Mouse (Mus musculus) heart, embryonic 15.5 days (tissue): Measurements from ENCODE around the gene Atp13a2. TPM values are rescaled to one million over a fixed set of nuclear protein-coding genes. Genes with fewer than 3 reads are reported as not detected.

Experiments
- ATAC-seq: fragments of 200-750 bp; cut with Nextera tagmentation; replicated peaks from 2 replicates; pipeline ENCODE4 v1.8.0; 2017; ENCODE audit warnings: low read depth, moderate TSS enrichment; ENCODE audit not compliant: insufficient number of reproducible peaks, insufficient read depth, low FRiP score
- H3K27ac ChIP-seq: fragments of 300-500 bp; sonication (generic); 2 replicates; pipeline ENCODE4 v1.5.1; 2015; ENCODE audit warnings: mild to moderate bottlenecking, inconsistent platforms
- H3K27me3 ChIP-seq: fragments of 300-500 bp; sonication (generic); 2 replicates; pipeline ENCODE4 v1.6.1; 2015; ENCODE audit warnings: inconsistent platforms
- H3K36me3 ChIP-seq: fragments of 300-500 bp; sonication (generic); 2 replicates; pipeline ENCODE4 v1.6.1; 2015; ENCODE audit warnings: mild to moderate bottlenecking, inconsistent platforms
- H3K4me1 ChIP-seq: fragments of 300-500 bp; sonication (generic); replicated peaks from 2 replicates; pipeline ENCODE4 v1.6.1; 2015; ENCODE audit warnings: inconsistent platforms
- H3K4me2 ChIP-seq: fragments of 300-500 bp; sonication (generic); 2 replicates; pipeline ENCODE4 v1.6.1; 2015; ENCODE audit warnings: inconsistent platforms, mild to moderate bottlenecking, moderate library complexity
- H3K4me3 ChIP-seq: fragments of 300-500 bp; sonication (generic); 2 replicates; pipeline ENCODE4 v1.5.1; 2015; ENCODE audit warnings: mild to moderate bottlenecking, inconsistent platforms
- H3K9ac ChIP-seq: fragments of 300-500 bp; sonication (generic); 2 replicates; pipeline ENCODE4 v1.6.1; 2015; ENCODE audit warnings: mild to moderate bottlenecking, inconsistent platforms
- H3K9me3 ChIP-seq: fragments of 300-500 bp; sonication (generic); replicated peaks from 2 replicates; pipeline ENCODE4 v1.6.1; 2016; ENCODE audit warnings: inconsistent platforms
- WGBS: fragments of 180-500 bp; shearing (Covaris S2); methylation state at CpG from one replicate; pipeline ENCODE4 v1.1.7; 2015; ENCODE audit warnings: mixed read lengths; 5-methylcytosine and 5-hydroxymethylcytosine counted together
- polyA plus RNA-seq: library from polyadenylated mRNA; unstranded; fragments of >200 nt; fragmentation: Nextera tagmentation; extraction: Ambion mirVana; gene quantifications from 2 replicates; pipeline ENCODE4 v1.2.1, GENCODE M21; 2015

Gene Atp13a2
- polyA plus RNA-seq, 1 experiment from 2014 or later = 23.4 TPM

- H3K4me1 ChIP-seq = peaks cover 23% of the 10 kb centered on the region
- 5% methylated on average over 9 of the region's 9 CpGs for WGBS
- H3K4me3 ChIP-seq = no peak overlapping the region
- no peaks in the 10 kb centered on the region; the same call in 1 of the 2 replicates for H3K27me3 ChIP-seq
- H3K36me3 ChIP-seq = peaks cover 16% of the 10 kb centered on the region
- peak overlapping the region; percentile 13; the same call in 1 of the 2 replicates for H3K4me2 ChIP-seq
- peak overlapping the region; percentile 31; the same call in 1 of the 2 replicates for H3K9ac ChIP-seq
- 0 out of 2 replicates have a peak, but pooled peaks have one; percentile 23 for ATAC-seq
- H3K27ac ChIP-seq = peak overlapping the region; percentile 57
- no peaks in the 10 kb centered on the region for H3K9me3 ChIP-seq
Observed at GRCm38 (mm10) chr4:140983442-140983841, 3.2 kb upstream of the Atp13a2 start.

GRCm38 (mm10) chr4:140984544-140984943 lies 2.1 kb upstream of the Atp13a2 start:
- Histone ChIP-seq H3K27me3 (no peaks in the 10 kb centered on the region; the same call in 1 of the 2 replicates), H3K4me2 (no peak overlapping the region), H3K9me3 (no peaks in the 10 kb centered on the region), H3K4me3 (no peak overlapping the region), H3K4me1 (peaks cover 34% of the 10 kb centered on the region), H3K9ac (no peak overlapping the region), H3K36me3 (peaks cover 5% of the 10 kb centered on the region), H3K27ac (no peak overlapping the region)
- 86% methylated on average over 6 of the region's 6 CpGs for WGBS
- no peak for ATAC-seq

- Histone ChIP-seq H3K27ac (no peak overlapping the region), H3K36me3 (no peaks in the 10 kb centered on the region), H3K4me1 (peaks cover 34% of the 10 kb centered on the region), H3K9ac (peak overlapping the region; percentile 95), H3K27me3 (no peaks in the 10 kb centered on the region; the same call in 1 of the 2 replicates), H3K4me2 (peak overlapping the region; percentile 84), H3K4me3 (peak overlapping the region; percentile 92), H3K9me3 (no peaks in the 10 kb centered on the region)
- no peak for ATAC-seq
- 28% methylated on average over 15 of the region's 15 CpGs for WGBS
Observed at GRCm38 (mm10) chr4:140986024-140986710, 506 bp upstream of the Atp13a2 start.

DNA sequence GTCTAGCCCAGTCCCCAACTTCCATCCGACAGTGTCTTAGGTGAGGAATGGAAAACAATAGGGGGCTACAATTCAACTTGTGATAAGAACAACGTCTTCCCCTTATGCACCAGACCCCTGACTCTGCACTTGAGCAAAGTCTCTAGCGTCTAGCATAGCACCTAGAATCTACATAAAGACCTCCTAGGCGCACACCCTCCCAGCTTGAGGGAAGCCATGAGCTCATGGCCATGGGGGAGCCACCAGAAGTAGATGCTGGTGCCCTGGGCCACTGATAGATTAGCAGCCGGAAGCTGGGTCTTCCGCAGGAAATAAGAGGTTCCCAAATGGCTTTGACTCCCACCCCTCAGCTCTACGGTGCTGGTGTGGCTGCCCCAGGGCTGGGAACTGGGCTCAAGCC lies 803 bp downstream of the Atp13a2 start:
- Histone ChIP-seq H3K4me1 (peaks cover 34% of the 10 kb centered on the region), H3K9me3 (no peaks in the 10 kb centered on the region), H3K4me2 (peak overlapping the region; percentile 84), H3K36me3 (0 out of 2 replicates have a peak, but pooled peaks cover 8% of the 10 kb centered on the region), H3K27ac (no peak overlapping the region), H3K9ac (peak overlapping the region; percentile 95), H3K27me3 (no peaks in the 10 kb centered on the region; the same call in 1 of the 2 replicates), H3K4me3 (peak overlapping the region; percentile 92)
- no peak for ATAC-seq
- 26% methylated on average over 7 of the region's 7 CpGs for WGBS

- Histone ChIP-seq H3K4me3 (no peak overlapping the region), H3K27me3 (no peaks in the 10 kb centered on the region; the same call in 1 of the 2 replicates), H3K4me1 (peaks cover 23% of the 10 kb centered on the region), H3K4me2 (no peak overlapping the region; the same call in 1 of the 2 replicates), H3K27ac (no peak overlapping the region), H3K9me3 (no peaks in the 10 kb centered on the region), H3K36me3 (peaks cover 17% of the 10 kb centered on the region), H3K9ac (no peak overlapping the region)
- WGBS = 57% methylated on average over 7 of the region's 7 CpGs
- no peak for ATAC-seq
Observed at GRCm38 (mm10) chr4:140988706-140989290, 2.1 kb downstream of the Atp13a2 start.

DNA sequence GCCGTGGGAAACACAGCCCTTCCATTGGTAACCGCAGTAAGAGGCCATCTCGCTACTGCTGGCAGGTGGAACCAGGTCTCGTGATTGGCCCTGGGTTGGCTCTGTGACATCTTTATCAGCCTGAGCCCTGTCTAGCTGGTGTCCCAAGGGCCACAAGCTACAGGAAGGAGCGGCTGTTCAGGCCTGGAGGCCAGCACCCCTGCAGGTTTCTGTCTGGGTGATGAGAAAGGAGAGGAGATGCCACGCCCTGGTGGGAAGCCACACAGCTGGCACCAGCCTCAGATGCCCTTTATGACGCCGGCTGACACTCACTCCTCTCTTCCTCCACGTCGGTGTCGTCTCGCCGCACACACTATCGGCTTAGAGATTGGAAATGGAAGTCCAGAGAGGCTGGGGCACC lies 2.8 kb downstream of the Atp13a2 start:
- H3K9me3 ChIP-seq = no peaks in the 10 kb centered on the region
- peaks cover 23% of the 10 kb centered on the region for H3K4me1 ChIP-seq

DNA sequence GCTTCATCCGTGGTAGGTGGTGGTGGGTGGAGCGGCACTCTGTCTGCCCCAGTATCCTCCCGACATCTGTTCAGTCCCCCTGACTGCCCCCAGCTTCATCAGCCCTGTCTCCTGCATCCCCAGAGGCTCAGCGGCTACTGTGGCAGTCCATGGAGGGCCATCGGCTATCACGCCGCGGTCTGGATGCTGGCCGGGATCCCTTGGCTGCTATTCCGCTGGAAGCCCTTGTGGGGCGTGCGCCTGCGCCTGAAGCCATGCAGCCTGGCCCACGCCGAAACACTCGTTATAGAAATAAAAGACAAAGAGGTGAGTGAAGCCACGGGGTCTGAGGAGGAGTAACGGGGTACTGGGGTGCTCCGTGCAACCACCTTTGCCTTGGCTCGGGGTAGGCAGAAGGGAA lies 5.5 kb downstream of the Atp13a2 start:
- H3K27me3 ChIP-seq = no peaks in the 10 kb centered on the region
- H3K4me1 ChIP-seq = peaks cover 18% of the 10 kb centered on the region
- no peak for ATAC-seq
- no peak overlapping the region for H3K4me3 ChIP-seq
- no peaks in the 10 kb centered on the region for H3K9me3 ChIP-seq
- H3K36me3 ChIP-seq = peaks cover 44% of the 10 kb centered on the region
- H3K27ac ChIP-seq = no peak overlapping the region
- no peak overlapping the region for H3K9ac ChIP-seq
- H3K4me2 ChIP-seq = no peak overlapping the region
- WGBS = 85% methylated on average over 20 of the region's 20 CpGs

More for the DNA sequence above, 2.8 kb downstream of the Atp13a2 start:
- Histone ChIP-seq H3K36me3 (peaks cover 23% of the 10 kb centered on the region), H3K4me2 (no peak overlapping the region), H3K4me3 (no peak overlapping the region), H3K27ac (no peak overlapping the region), H3K27me3 (no peaks in the 10 kb centered on the region; the same call in 1 of the 2 replicates), H3K9ac (no peak overlapping the region)
- no peak for ATAC-seq
- WGBS = 85% methylated on average over 14 of the region's 14 CpGs

GRCm38 (mm10) chr4:140993846-140994245 lies 7.2 kb downstream of the Atp13a2 start:
- no peaks in the 10 kb centered on the region for H3K27me3 ChIP-seq
- H3K9ac ChIP-seq = no peak overlapping the region
- 75% methylated on average over 8 of the region's 8 CpGs for WGBS
- no peaks in the 10 kb centered on the region for H3K9me3 ChIP-seq
- ATAC-seq = no peak
- peaks cover 56% of the 10 kb centered on the region for H3K36me3 ChIP-seq
- H3K4me1 ChIP-seq = peaks cover 7% of the 10 kb centered on the region; the same call in 1 of the 2 replicates
- H3K4me2 ChIP-seq = no peak overlapping the region
- no peak overlapping the region for H3K4me3 ChIP-seq
- H3K27ac ChIP-seq = no peak overlapping the region

GRCm38 (mm10) chr4:140995811-140996210 lies 9.1 kb downstream of the Atp13a2 start:
- Histone ChIP-seq H3K9ac (no peak overlapping the region), H3K27me3 (no peaks in the 10 kb centered on the region), H3K4me2 (no peak overlapping the region), H3K27ac (no peak overlapping the region), H3K36me3 (peaks cover 66% of the 10 kb centered on the region), H3K4me3 (no peak overlapping the region), H3K9me3 (no peaks in the 10 kb centered on the region), H3K4me1 (no peaks in the 10 kb centered on the region)
- WGBS = 87% methylated on average over 8 of the region's 8 CpGs
- ATAC-seq = no peak

GRCm38 (mm10) chr4:140996812-140997211 lies 10.1 kb downstream of the Atp13a2 start:
- H3K36me3 ChIP-seq = peaks cover 74% of the 10 kb centered on the region
- no peaks in the 10 kb centered on the region for H3K4me1 ChIP-seq
- no peaks in the 10 kb centered on the region for H3K9me3 ChIP-seq
- ATAC-seq = no peak
- WGBS = 91% methylated on average over 9 of the region's 9 CpGs
- H3K27me3 ChIP-seq = no peaks in the 10 kb centered on the region
- H3K9ac ChIP-seq = no peak overlapping the region
- H3K27ac ChIP-seq = no peak overlapping the region
- H3K4me3 ChIP-seq = no peak overlapping the region
- H3K4me2 ChIP-seq = no peak overlapping the region

GRCm38 (mm10) chr4:141005983-141006382 lies 19.3 kb downstream of the Atp13a2 start:
- H3K4me1 ChIP-seq = peaks cover 15% of the 10 kb centered on the region
- H3K4me3 ChIP-seq = no peak overlapping the region
- H3K9ac ChIP-seq = no peak overlapping the region
- WGBS = 76% methylated on average over 13 of the region's 13 CpGs
- no peaks in the 10 kb centered on the region for H3K9me3 ChIP-seq
- no peak for ATAC-seq
- peaks cover 47% of the 10 kb centered on the region for H3K36me3 ChIP-seq
- H3K4me2 ChIP-seq = no peak overlapping the region
- H3K27me3 ChIP-seq = no peaks in the 10 kb centered on the region
- H3K27ac ChIP-seq = no peak overlapping the region
